Mouse (Mus musculus): ENCODE results near the gene Wars. TPM values are rescaled to one million over a fixed set of nuclear protein-coding genes. Genes with fewer than 3 reads are reported as not detected.

Gene Wars
- polyA plus RNA-seq, 1 experiment from 2014 or later, result 142 TPM

MicroRNA genes within 50 kb of the gene (microRNA counts, 519-probe panel; counts per million panel counts)
- 1,255 counts per million, percentile 77 among the panel's probes with 10 or more counts for microRNA mmu-miR-345-3p
- 1,255 counts per million, percentile 77 among the panel's probes with 10 or more counts for microRNA mmu-miR-345-5p

Other genes starting within 250 kb of the Wars start
- 1.6 and 2.1 TPM in 2 replicates for gene Degs2, start 191.9 kb downstream of the Wars start, polyA plus RNA-seq (2016; fragmentation: Nextera tagmentation; extraction: Ambion mirVana)
- 15.0 and 18.6 TPM in 2 replicates for gene Yy1, start 101.2 kb downstream of the Wars start, polyA plus RNA-seq (2016; fragmentation: Nextera tagmentation; extraction: Ambion mirVana)
- 12.9 and 14.8 TPM in 2 replicates for gene Slc25a29, start 58.3 kb downstream of the Wars start, polyA plus RNA-seq (2016; fragmentation: Nextera tagmentation; extraction: Ambion mirVana)
- gene Slc25a47, start 58.1 kb downstream of the Wars start, polyA plus RNA-seq (2016; fragmentation: Nextera tagmentation; extraction: Ambion mirVana), result 10.3 and 14.2 TPM in 2 replicates
- 9.0 and 10.4 TPM in 2 replicates for gene Wdr25, start 543 bp downstream of the Wars start, polyA plus RNA-seq (2016; fragmentation: Nextera tagmentation; extraction: Ambion mirVana)
- gene Begain, start 174.0 kb upstream of the Wars start, polyA plus RNA-seq (2016; fragmentation: Nextera tagmentation; extraction: Ambion mirVana), result 6.0 and 16.2 TPM in 2 replicates

All from hindbrain, embryonic 10.5 days (tissue).